Mouse (Mus musculus): ENCODE results near the gene Lhx6. TPM values are rescaled to one million over a fixed set of nuclear protein-coding genes. Genes with fewer than 3 reads are reported as not detected.

The Lhx6 gene
- polyA plus RNA-seq, 1 experiment from 2014 or later = 0.73 TPM

- H3K27me3 ChIP-seq = peaks cover 99% of the 10 kb centered on the region
- no peak for ATAC-seq (ENCODE audit: low FRiP score)
- peaks cover 34% of the 10 kb centered on the region for H3K4me1 ChIP-seq (replicated peaks)
- no peaks in the 10 kb centered on the region for H3K36me3 ChIP-seq
- H3K9ac ChIP-seq = no peak overlapping the region; the same call in 1 of the 2 replicates
- H3K27ac ChIP-seq = no peak overlapping the region
- no peaks in the 10 kb centered on the region for H3K9me3 ChIP-seq
- WGBS = under 1% methylated on average over 38 of the region's 38 CpGs
- peak overlapping the region; percentile 40 for H3K4me2 ChIP-seq
- H3K4me3 ChIP-seq = peak overlapping the region; percentile 34; the same call in 1 of the 2 replicates
Measured at GRCm38 (mm10) chr2:36103555-36104367, 1.4 kb downstream of the Lhx6 start.

GRCm38 (mm10) chr2:36103069-36103554, 2.1 kb downstream of the Lhx6 start:
- Histone ChIP-seq H3K36me3 (no peaks in the 10 kb centered on the region), H3K27me3 (peaks cover 99% of the 10 kb centered on the region), H3K9me3 (no peaks in the 10 kb centered on the region), H3K4me2 (peak overlapping the region; percentile 40; the same call in 1 of the 2 replicates), H3K9ac (no peak overlapping the region), H3K27ac (no peak overlapping the region), H3K4me3 (0 out of 2 replicates have a peak overlapping the region, but pooled peaks have one; percentile 34), H3K4me1 (replicated peaks) (peaks cover 34% of the 10 kb centered on the region)
- ATAC-seq (ENCODE audit: low FRiP score) = no peak
- under 1% methylated on average over 21 of the region's 21 CpGs for WGBS

GRCm38 (mm10) chr2:36102559-36102946, 2.7 kb downstream of the Lhx6 start:
- H3K4me1 ChIP-seq (replicated peaks) = peaks cover 34% of the 10 kb centered on the region
- peak overlapping the region; percentile 49; the same call in 1 of the 2 replicates for H3K9ac ChIP-seq
- peaks cover 99% of the 10 kb centered on the region for H3K27me3 ChIP-seq
- H3K4me2 ChIP-seq = 0 out of 2 replicates have a peak overlapping the region, but pooled peaks have one; percentile 13
- no peaks in the 10 kb centered on the region for H3K9me3 ChIP-seq
- no peaks in the 10 kb centered on the region for H3K36me3 ChIP-seq
- WGBS = 3% methylated on average over 21 of the region's 21 CpGs
- H3K27ac ChIP-seq = no peak overlapping the region
- ATAC-seq (ENCODE audit: low FRiP score) = no peak
- no peak overlapping the region for H3K4me3 ChIP-seq

GRCm38 (mm10) chr2:36101866-36102558, 3.2 kb downstream of the Lhx6 start:
- 3% methylated on average over 28 of the region's 28 CpGs for WGBS
- Histone ChIP-seq H3K4me1 (replicated peaks) (peaks cover 34% of the 10 kb centered on the region), H3K27me3 (peaks cover 99% of the 10 kb centered on the region), H3K36me3 (no peaks in the 10 kb centered on the region), H3K9ac (peak overlapping the region; percentile 49; the same call in 1 of the 2 replicates), H3K27ac (no peak overlapping the region), H3K4me3 (no peak overlapping the region), H3K9me3 (no peaks in the 10 kb centered on the region), H3K4me2 (0 out of 2 replicates have a peak overlapping the region, but pooled peaks have one; percentile 13)
- ATAC-seq (ENCODE audit: low FRiP score) = no peak

- no peak overlapping the region for H3K9ac ChIP-seq
- peaks cover 25% of the 10 kb centered on the region for H3K4me1 ChIP-seq (replicated peaks)
- peaks cover 99% of the 10 kb centered on the region for H3K27me3 ChIP-seq
- H3K27ac ChIP-seq = no peak overlapping the region
- H3K4me2 ChIP-seq = no peak overlapping the region
- no peak for ATAC-seq (ENCODE audit: low FRiP score)
- no peak overlapping the region for H3K4me3 ChIP-seq
- H3K9me3 ChIP-seq = no peaks in the 10 kb centered on the region
- 7% methylated on average over 6 of the region's 6 CpGs for WGBS
- H3K36me3 ChIP-seq = no peaks in the 10 kb centered on the region
Measured at GRCm38 (mm10) chr2:36099739-36100138, 5.5 kb downstream of the Lhx6 start.

GRCm38 (mm10) chr2:36098021-36098420, 7.2 kb downstream of the Lhx6 start:
- Histone ChIP-seq H3K9ac (no peak overlapping the region), H3K27ac (no peak overlapping the region), H3K9me3 (no peaks in the 10 kb centered on the region), H3K36me3 (no peaks in the 10 kb centered on the region), H3K4me3 (no peak overlapping the region), H3K4me1 (replicated peaks) (peaks cover 14% of the 10 kb centered on the region), H3K4me2 (no peak overlapping the region), H3K27me3 (peaks cover 100% of the 10 kb centered on the region)
- no peak for ATAC-seq (ENCODE audit: low FRiP score)
- 4% methylated on average over 5 of the region's 5 CpGs for WGBS

- Histone ChIP-seq H3K4me2 (no peak overlapping the region), H3K27me3 (peaks cover 100% of the 10 kb centered on the region), H3K27ac (no peak overlapping the region), H3K4me1 (replicated peaks) (peaks cover 7% of the 10 kb centered on the region), H3K9me3 (no peaks in the 10 kb centered on the region), H3K36me3 (no peaks in the 10 kb centered on the region), H3K9ac (no peak overlapping the region), H3K4me3 (no peak overlapping the region)
- WGBS = 3% methylated on average over 18 of the region's 18 CpGs
- ATAC-seq (ENCODE audit: low FRiP score) = no peak
Measured at GRCm38 (mm10) chr2:36097129-36097815, 7.9 kb downstream of the Lhx6 start.

GRCm38 (mm10) chr2:36093914-36094475, 11.2 kb downstream of the Lhx6 start:
- H3K27ac ChIP-seq = no peak overlapping the region
- 8% methylated on average over 31 of the region's 31 CpGs for WGBS
- no peak for ATAC-seq (ENCODE audit: low FRiP score)
- H3K27me3 ChIP-seq = peaks cover 100% of the 10 kb centered on the region
- H3K9me3 ChIP-seq = no peaks in the 10 kb centered on the region
- H3K9ac ChIP-seq = no peak overlapping the region
- peaks cover 19% of the 10 kb centered on the region for H3K4me1 ChIP-seq (replicated peaks)
- 0 out of 2 replicates have a peak overlapping the region, but pooled peaks have one; percentile 12 for H3K4me3 ChIP-seq
- H3K36me3 ChIP-seq = no peaks in the 10 kb centered on the region
- H3K4me2 ChIP-seq = no peak overlapping the region

- 16% methylated on average over 7 of the region's 7 CpGs for WGBS
- Histone ChIP-seq H3K4me3 (no peak overlapping the region), H3K4me1 (replicated peaks) (peaks cover 19% of the 10 kb centered on the region), H3K27ac (no peak overlapping the region), H3K27me3 (peaks cover 100% of the 10 kb centered on the region), H3K9me3 (no peaks in the 10 kb centered on the region), H3K4me2 (no peak overlapping the region), H3K9ac (no peak overlapping the region), H3K36me3 (no peaks in the 10 kb centered on the region)
- ATAC-seq (ENCODE audit: low FRiP score) = no peak
Measured at GRCm38 (mm10) chr2:36093301-36093700, 11.9 kb downstream of the Lhx6 start.

GRCm38 (mm10) chr2:36092748-36093147, 12.5 kb downstream of the Lhx6 start:
- WGBS = 1% methylated on average over 4 of the region's 4 CpGs
- H3K9me3 ChIP-seq = no peaks in the 10 kb centered on the region
- H3K9ac ChIP-seq = no peak overlapping the region
- H3K27ac ChIP-seq = no peak overlapping the region
- ATAC-seq (ENCODE audit: low FRiP score) = no peak
- H3K4me3 ChIP-seq = no peak overlapping the region
- H3K27me3 ChIP-seq = peaks cover 100% of the 10 kb centered on the region
- peaks cover 19% of the 10 kb centered on the region for H3K4me1 ChIP-seq (replicated peaks)
- no peak overlapping the region for H3K4me2 ChIP-seq
- H3K36me3 ChIP-seq = no peaks in the 10 kb centered on the region

GRCm38 (mm10) chr2:36090853-36091741, 14.1 kb downstream of the Lhx6 start:
- peak; percentile 71 for ATAC-seq (ENCODE audit: low FRiP score)

More at GRCm38 (mm10) chr2:36090853-36091741, 14.1 kb downstream of the Lhx6 start:
- Histone ChIP-seq H3K9me3 (no peaks in the 10 kb centered on the region), H3K27ac (no peak overlapping the region), H3K36me3 (no peaks in the 10 kb centered on the region), H3K4me1 (replicated peaks) (peaks cover 19% of the 10 kb centered on the region), H3K4me2 (peak overlapping the region; percentile 65), H3K27me3 (peaks cover 100% of the 10 kb centered on the region), H3K4me3 (peak overlapping the region; percentile 41), H3K9ac (no peak overlapping the region)
- WGBS = 3% methylated on average over 70 of the region's 70 CpGs
